Mouse (Mus musculus) small intestine, adult 2 months (tissue): ENCODE measurements around the gene Fosl1.
A peak's percentile ranks its signal among the peaks of the same experiment; 100 is the strongest.

Source experiments
- CTCF ChIP-seq: fragments of 200-500 bp; IDR thresholded peaks from 2 replicates; pipeline ENCODE4 v1.5.1; 2012; ENCODE audit warnings: low read depth, mild to moderate bottlenecking, control low read depth, inconsistent platforms, low read length, moderate library complexity, mixed read lengths; ENCODE audit not compliant: insufficient replicate concordance, insufficient read length; ENCODE audit errors: extremely low read depth
- POLR2A ChIP-seq: fragments of 200-500 bp; IDR thresholded peaks from 2 replicates; pipeline ENCODE4 v1.6.1; 2012; ENCODE audit warnings: low read depth, mild to moderate bottlenecking, control low read depth, inconsistent platforms, low read length, moderate library complexity

DNA sequence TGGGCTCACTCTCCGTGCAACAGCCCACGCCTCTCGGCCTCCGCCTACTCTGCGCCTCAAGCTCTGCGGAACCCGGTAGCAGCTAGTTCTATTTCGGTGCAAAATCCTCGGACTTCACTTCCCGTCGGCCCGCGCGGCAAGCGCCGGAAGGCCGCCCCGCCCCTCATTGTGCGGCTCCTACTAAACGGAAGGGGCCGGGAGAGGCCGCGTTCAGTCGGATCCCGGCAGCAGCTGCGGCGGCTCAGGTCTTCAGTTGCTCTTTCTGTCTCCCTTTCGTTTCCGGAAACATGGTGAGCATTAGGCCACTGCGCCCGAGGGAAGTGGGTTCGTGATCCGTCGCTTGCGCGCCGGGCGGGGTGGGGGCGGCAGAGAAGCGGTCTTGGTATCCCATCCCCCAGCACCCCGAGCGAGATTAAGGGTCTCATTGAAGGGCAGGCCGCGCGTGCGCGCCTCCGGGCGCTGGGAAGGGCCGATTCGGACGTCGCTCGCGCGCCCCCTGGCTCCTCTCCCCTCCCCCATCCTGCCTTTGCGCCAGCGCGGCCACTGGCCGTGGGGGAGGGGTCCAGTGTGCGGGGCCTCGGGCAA lies 43.1 kb downstream of the Fosl1 start, which contains the start of gene Cfl1:
- TF ChIP-seq CTCF (no peak), POLR2A (peak; percentile 99)
